Mouse (Mus musculus) lung, adult 2 months (tissue): ENCODE measurements around the gene Brinp3. TPM values are rescaled to one million over a fixed set of nuclear protein-coding genes. Genes with fewer than 3 reads are reported as not detected.

Experiments used
- DNase-seq: peaks from one replicate; pipeline ENCODE4 v3.0.0; 2022
- H3K4me1 ChIP-seq: fragments of 200-500 bp; 2 replicates; pipeline ENCODE4 v1.6.1; 2011; ENCODE audit warnings: low read length; ENCODE audit not compliant: control insufficient read depth, insufficient read depth
- H3K4me3 ChIP-seq: fragments of 200-500 bp; replicated peaks from 2 replicates; pipeline ENCODE3; 2011; ENCODE audit warnings: low read depth, mild to moderate bottlenecking, control low read depth, low read length; ENCODE audit errors: extremely low read depth
- CTCF ChIP-seq: fragments of 200-500 bp; IDR thresholded peaks from 2 replicates; pipeline ENCODE4 v1.5.1; 2011; ENCODE audit warnings: mild to moderate bottlenecking, low read length, control low read depth; ENCODE audit not compliant: insufficient read depth
- POLR2A ChIP-seq: fragments of 200-500 bp; IDR thresholded peaks from 2 replicates; pipeline ENCODE4 v1.6.1; 2011; ENCODE audit warnings: low read depth, mild to moderate bottlenecking, control low read depth, low read length, borderline replicate concordance; ENCODE audit errors: extremely low read depth
- WGBS: fragments of 180-500 bp; shearing (Covaris S2); methylation state at CpG from one replicate; pipeline ENCODE4 v1.1.7; 2018; 5-methylcytosine and 5-hydroxymethylcytosine counted together
- polyA plus RNA-seq: library from polyadenylated mRNA; depleted of rRNA; stranded (reverse); fragments of >200 nt; gene quantifications from 2 replicates; pipeline ENCODE4 v1.2.3, GENCODE M21; 2012

Gene Brinp3
- polyA plus RNA-seq, 1 experiment: not detected

DNA sequence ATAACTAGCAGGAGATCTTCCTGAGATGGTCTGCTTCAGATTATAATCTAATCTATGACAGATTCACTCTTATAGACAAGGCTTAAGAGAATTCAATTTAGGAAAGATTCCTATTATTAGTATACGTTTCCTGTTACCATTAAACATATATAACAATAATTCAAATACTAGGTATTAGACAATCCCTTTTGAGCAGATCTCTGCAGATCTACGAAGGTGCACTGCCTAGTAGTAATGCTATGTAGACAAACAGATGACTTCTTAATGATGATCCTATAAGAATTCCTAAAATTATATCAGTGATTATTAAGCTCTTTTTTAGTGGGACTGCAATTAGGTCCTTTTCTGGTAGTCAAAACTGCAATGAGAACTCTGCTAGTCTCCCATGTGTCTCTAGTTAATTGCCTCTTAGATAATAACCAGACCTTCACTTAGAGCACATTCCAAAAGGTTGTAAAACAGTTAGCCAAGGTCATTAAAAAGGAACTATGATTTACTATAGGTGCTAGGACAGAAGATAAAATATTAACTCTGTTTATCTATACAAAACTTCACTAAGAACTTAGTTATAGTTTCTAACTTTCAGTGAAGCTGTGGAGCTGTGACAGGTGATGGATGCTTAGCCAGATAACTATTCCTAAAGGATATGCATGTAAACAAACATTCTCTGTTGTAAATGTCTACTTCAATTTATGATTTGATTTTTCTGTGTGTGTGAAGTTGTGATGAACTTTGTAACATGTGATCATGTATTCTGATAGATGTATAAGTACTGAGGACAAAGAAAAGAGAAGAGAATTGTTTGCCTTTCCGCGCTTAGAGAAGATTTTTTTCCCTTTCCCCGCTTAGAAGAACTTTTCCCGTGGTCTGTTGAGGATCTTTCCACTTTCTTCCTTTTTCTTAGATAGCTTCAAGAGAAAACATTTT is 445.2 kb downstream of the Brinp3 start:
- Histone ChIP-seq H3K4me1 (no peaks in the 10 kb centered on the region), H3K4me3 (no peak overlapping the region)
- DNase-seq: no peak
- WGBS: 77% methylated on average over 6 of the region's 6 CpGs
- TF ChIP-seq CTCF: no peak
- TF ChIP-seq POLR2A: no peak
